Mouse (Mus musculus): Measurements from ENCODE around the gene Park7.

- TF ChIP-seq SIN3A (IDR thresholded peaks at IDR 0.05; ENCODE audit: low read length) (no peak), E2F4 (IDR thresholded peaks at IDR 0.05; ENCODE audit: insufficient replicate concordance, low read depth, low read length) (no peak), HCFC1 (IDR thresholded peaks at IDR 0.05; ENCODE audit: low read depth, low read length) (no peak), CTCF (conservative IDR thresholded peaks at IDR 0.05 in 1 of 2, IDR thresholded peaks at IDR 0.05 in 1 of 2; ENCODE audit: low read depth in 2 of 2, low read length in 2 of 2) (no peak), TCF12 (IDR thresholded peaks at IDR 0.05; ENCODE audit: low read depth, low read length) (no peak)
These were observed 19.3 kb downstream of the Park7 start for GRCm38 (mm10) chr4:150894718-150895501.

Measured in CH12.LX (cell line).